Mouse (Mus musculus) liver, adult 2 months (tissue): Measurements from ENCODE around the gene Ptprg.

Experiments used
- CTCF ChIP-seq: fragments of 200-500 bp; IDR thresholded peaks from 2 replicates; pipeline ENCODE4 v1.5.1; 2011; ENCODE audit warnings: low read depth, low read length, control low read depth
- POLR2A ChIP-seq: fragments of 200-500 bp; IDR thresholded peaks from 2 replicates; pipeline ENCODE4 v1.6.1; 2011; ENCODE audit warnings: low read length, control low read depth; ENCODE audit not compliant: insufficient read depth; ENCODE audit errors: extremely low read depth

- TF ChIP-seq CTCF (no peak), POLR2A (no peak)
Measured at GRCm38 (mm10) chr14:12112548-12113011, 559.2 kb downstream of the Ptprg start.
